Mouse (Mus musculus) c-Kit-positive CD71-positive TER-119-positive erythroid progenitor cells, embryonic 14.5 days (primary cell): ENCODE measurements around the gene Gm32802.
"Not testable (repeated sequence)": the region's sequence is repeated elsewhere in the genome, so short reads cannot be mapped to it uniquely, and the experiment has no call there.

Source experiments
- DNase-seq: peaks from one replicate; pipeline ENCODE4 v3.0.0-alpha.2; 2013; ENCODE audit warnings: low spot score

Gm32802 gene

DNA sequence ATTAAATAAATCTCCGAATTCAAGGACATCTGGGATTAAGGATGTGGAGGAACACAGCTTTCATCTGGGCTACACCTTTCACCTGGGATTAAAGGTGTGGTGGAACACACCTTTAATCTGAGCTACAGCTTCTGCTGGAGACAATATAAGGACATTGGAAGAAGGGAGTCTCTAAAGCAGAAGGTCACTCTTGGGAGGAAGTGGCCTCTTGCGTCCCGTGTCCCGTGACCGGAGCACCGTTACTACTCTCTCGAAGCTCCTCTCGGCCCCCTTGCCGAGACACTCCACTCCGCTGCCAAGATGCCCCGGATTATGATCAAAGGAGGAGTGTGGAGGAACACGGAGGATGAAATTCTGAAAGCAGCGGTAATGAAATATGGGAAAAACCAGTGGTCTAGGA, at the start of gene Gm32802:
Gene Gm32802 (plus strand): TSS at position 301 of the 400 bp plus-strand sequence.
- not testable (repeated sequence) for DNase-seq

DNA sequence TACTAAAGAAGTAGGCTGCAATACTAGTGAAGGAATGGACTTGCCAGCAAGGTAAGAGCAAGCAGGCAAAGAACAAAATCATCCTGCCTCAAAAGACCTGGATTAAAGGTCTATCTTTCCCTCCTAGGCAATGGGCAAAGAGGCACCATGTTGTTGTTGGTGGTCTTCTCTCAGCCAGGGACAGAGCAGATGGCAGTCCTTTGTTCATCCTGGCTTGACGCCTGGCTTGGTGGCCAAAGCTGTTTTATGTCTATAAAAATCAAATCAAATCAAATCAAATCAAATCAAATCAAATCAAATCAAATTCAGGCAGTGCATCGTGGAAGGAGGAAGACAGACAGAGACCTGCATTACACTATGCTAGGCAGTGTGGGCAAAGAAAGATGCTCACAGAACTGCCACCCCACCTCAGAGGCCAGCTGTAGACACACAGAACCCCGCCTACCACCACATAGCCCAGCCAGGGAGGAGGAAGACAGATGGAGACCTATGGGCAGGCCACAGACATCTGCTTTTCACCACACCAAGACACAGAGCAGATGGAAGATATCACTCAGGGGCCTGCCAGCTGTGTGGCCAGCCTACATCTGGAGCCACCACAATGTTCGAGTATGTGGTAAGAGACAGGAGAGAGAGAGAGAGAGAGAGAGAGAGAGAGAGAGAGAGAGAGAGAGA, 42.6 kb upstream of the Gm32802 start:
- DNase-seq: not testable (repeated sequence)

DNA sequence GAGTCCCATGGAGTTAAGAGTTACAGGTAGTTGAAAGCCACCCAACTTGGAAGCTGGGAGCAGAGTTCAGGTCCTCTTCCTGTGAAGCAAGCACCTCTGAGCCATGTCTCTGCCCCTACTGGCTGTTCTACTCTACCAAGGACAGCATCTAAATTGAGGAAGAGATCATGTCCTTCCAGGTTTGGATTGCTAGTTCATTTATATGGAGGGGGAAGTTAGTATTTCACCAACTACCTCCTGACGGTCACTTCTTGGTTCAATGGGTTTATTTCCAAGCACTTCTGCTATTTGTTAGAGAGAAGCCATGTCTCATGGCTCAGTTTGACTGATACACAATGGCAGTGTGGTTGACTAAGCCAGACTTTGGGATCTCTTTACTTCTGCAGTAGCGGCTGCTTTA, 30.9 kb upstream of the Gm32802 start:
- DNase-seq: not testable (repeated sequence)

DNA sequence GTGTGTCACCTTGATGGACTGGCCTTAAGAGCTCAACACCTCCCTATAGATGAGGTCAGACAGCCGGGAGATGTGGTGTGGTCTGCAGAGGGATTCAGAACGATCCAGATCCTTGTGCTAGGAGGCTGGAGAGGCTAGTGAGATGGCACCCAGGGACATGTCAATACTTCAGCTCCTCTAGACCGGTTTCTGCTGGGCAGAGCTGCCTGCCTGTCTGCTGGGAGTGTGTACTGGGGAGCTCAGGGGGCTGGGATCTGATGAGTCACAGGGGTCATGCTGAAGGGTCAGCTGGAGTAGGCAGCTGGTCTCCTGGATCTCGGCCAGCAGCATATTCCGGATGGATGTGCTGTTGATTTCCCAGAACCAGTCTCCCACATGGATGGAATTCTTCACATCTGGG, 25.9 kb upstream of the Gm32802 start:
- DNase-seq: not testable (repeated sequence)

DNA sequence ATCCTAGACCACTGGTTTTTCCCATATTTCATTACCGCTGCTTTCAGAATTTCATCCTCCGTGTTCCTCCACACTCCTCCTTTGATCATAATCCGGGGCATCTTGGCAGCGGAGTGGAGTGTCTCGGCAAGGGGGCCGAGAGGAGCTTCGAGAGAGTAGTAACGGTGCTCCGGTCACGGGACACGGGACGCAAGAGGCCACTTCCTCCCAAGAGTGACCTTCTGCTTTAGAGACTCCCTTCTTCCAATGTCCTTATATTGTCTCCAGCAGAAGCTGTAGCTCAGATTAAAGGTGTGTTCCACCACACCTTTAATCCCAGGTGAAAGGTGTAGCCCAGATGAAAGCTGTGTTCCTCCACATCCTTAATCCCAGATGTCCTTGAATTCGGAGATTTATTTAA, 17.8 kb upstream of the Gm32802 start, which contains the start of gene Gm32717:
Gene Gm32717 (minus strand): TSS at position 101 of the 400 bp plus-strand sequence.
- not testable (repeated sequence) for DNase-seq

DNA sequence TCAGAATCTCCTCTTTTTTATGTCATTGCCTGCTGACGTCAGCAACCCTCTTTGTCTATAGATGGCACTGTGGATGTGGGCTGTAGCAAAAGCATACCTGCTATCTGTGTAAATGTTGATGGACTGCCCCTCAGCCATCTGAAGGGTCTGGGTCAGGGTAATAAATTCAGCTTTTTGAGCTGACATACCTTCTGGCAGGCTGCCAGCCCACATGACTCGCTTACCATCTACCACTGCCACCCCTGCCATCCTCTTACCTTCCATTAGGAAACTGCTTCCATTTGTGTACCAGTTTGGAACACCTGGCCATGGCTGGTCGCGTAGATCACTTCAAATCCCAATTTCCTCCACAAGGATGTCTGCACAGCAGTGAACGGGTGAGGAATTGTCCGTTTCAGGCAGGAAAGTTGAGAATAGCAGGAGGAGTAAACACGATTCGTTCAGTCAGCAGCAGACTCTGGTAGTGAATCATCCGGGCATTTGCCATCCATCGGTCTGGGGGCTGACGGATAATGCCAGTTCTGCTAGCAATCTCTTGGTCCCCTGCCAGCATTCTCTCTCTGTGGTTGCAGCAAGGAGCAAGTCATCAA, 9.4 kb upstream of the Gm32802 start:
- not testable (repeated sequence) for DNase-seq

DNA sequence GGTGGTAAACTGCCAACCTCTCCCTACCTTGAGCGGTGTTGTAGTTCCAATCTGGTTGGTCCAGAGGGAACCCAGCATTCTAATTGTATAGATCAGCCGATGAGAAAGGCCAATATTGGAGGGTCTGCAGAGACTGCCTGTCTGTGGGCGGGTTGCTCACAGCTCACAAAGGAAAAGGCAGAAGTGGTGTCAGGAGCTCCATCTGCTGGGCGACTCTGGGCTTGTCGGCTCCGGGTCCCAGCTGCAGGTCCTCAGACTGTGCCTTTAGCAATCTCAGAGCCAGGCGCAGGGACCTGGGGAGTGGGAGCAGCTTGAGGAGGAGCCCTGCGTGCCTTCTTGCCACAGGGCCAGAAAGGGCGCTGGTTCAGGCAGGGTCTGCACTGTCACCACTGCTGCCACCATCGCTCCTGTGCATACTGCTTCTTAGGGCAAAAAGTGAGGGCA, 7.6 kb upstream of the Gm32802 start:
- DNase-seq: no peak

DNA sequence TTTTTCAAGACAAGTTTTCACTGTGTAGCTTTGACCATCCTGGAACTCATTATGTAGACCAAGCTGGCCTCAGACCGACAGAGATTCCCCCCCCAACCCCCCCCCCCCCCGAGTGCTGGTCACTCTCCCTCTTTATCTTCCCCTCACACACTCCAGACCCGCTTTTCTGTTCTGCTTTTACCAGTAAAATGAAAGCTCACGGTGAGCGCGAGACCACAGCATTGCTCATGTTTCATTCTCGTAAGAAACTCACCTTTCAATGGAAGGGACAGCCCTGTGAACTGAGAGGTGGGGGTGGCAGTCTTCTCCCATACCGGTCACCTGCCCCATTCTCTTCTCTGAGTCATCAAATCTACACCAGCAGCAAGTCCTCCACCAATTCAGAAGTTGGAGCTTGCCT, 10.3 kb downstream of the Gm32802 start:
- DNase-seq: not testable (repeated sequence)

DNA sequence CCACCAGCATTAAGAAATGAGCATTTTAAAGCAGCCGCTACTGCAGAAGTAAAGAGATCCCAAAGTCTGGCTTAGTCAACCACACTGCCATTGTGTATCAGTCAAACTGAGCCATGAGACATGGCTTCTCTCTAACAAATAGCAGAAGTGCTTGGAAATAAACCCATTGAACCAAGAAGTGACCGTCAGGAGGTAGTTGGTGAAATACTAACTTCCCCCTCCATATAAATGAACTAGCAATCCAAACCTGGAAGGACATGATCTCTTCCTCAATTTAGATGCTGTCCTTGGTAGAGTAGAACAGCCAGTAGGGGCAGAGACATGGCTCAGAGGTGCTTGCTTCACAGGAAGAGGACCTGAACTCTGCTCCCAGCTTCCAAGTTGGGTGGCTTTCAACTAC, 12.9 kb downstream of the Gm32802 start:
- not testable (repeated sequence) for DNase-seq

DNA sequence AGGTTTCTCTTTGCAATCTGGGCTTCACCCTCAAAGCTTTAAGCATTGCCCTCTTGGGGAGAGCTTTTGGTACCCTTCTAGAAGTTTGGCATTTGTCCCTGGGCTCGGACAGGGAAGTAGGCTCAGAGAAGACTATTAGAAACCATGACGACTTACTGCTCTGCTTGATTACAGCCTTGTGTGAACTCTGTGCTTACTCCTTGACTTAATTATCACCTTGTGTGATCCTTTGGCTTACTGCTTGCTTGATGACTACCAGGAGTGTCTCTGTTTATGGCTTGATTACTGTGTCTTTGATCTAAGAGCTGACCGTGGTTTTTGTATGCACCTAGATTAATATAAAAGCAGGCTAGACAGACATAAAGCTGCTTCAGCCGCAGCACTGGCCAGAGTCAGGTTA, 19.6 kb downstream of the Gm32802 start:
- DNase-seq: not testable (repeated sequence)

DNA sequence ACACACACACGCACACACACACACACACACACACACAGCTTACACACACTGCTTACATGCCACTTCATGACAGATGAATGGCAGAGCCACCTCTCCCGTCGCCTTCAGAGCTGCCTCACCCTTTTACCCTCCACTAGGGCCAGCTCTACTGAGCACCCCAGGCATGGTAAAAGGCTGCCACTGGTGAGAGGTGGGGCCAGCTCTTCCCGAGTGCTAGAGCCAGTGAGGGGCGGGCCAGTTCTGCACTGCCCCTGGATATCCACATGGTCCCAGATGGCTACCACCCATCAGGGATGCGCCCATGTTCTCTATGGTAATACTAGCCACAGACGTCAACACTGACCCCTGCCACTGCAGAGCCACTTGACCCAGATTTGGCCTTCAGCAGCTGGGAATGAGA, 24.1 kb downstream of the Gm32802 start:
- DNase-seq: not testable (repeated sequence)

DNA sequence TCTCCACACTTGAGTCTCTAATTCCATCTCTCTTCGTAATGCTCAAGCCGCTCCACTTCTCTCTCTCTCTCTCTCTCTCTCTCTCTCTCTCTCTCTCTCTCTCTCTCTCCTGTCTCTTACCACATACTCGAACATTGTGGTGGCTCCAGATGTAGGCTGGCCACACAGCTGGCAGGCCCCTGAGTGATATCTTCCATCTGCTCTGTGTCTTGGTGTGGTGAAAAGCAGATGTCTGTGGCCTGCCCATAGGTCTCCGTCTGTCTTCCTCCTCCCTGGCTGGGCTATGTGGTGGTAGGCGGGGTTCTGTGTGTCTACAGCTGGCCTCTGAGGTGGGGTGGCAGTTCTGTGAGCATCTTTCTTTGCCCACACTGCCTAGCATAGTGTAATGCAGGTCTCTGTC, 24.5 kb downstream of the Gm32802 start:
- not testable (repeated sequence) for DNase-seq

DNA sequence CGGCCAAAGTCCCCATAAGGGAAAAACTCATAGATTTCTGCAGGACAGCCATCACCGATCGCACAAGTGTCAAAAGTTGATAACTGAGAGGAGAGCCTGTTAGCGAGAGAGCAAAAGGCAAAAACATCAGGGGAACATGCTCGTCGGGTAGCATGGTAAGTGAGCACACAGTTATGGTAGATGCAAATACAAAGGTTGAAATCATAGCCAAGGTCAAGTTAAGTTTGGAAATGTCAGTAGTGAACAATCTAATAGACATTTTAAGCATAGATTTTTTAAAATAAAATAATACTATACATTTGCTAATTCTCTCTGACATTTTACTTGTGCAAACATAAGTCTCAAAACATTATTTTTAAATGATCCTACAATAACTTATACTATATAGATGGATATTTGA, 36.5 kb downstream of the Gm32802 start, which contains the start of gene Iltifb:
Gene Iltifb (minus strand): TSS at position 101 of the 400 bp plus-strand sequence.
- no peak for DNase-seq

DNA sequence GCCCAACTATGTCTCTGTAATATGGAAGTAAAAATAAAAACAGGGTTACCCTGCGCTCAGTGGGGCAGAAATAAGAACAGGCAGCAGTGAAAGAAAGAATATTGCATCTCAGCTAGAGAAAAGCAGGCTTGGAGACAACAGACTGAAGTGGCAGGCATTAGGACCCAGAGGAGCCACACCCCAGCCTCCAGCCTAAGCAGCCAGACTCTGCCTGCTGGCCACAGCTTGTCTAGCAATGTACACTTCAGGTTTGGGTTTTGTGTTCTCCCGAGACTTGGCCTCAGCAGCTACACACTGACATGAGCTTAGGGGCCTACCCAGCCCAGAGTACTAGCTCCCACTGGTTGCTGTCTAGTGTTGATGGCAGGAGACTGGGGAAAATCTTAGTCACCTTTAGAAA, 43.6 kb downstream of the Gm32802 start:
- not testable (repeated sequence) for DNase-seq
